Mouse (Mus musculus) heart, adult 11 months (tissue): Measurements from ENCODE around the gene Zfp280d.

Experiments
- DNase-seq: peaks from one replicate; pipeline ENCODE4 v3.0.0; 2022

Zfp280d gene

GRCm38 (mm10) chr9:72374996-72375395, 100.3 kb downstream of the Zfp280d start:
- DNase-seq: no peak

GRCm38 (mm10) chr9:72375639-72376038, 101.0 kb downstream of the Zfp280d start:
- no peak for DNase-seq

DNA sequence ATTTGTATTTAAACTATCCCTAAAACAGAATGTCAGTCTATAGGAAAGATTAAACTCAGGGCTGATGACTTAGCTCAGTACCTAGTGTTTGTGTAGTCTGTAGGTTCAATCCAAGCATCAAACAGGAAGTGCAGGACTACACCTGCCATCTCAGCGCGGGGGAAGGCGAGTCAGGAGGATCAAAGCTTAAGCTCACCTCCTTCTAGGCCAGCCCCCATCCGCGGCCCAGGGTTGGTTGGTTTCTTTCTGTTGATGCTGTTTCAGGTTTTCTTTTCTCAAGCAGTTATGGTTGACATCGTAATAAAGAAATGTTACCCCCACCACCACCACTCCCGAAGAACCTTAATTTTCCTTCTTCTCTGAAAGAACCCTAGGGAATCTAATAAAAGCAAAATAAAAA, 111.1 kb downstream of the Zfp280d start:
- no peak for DNase-seq

DNA sequence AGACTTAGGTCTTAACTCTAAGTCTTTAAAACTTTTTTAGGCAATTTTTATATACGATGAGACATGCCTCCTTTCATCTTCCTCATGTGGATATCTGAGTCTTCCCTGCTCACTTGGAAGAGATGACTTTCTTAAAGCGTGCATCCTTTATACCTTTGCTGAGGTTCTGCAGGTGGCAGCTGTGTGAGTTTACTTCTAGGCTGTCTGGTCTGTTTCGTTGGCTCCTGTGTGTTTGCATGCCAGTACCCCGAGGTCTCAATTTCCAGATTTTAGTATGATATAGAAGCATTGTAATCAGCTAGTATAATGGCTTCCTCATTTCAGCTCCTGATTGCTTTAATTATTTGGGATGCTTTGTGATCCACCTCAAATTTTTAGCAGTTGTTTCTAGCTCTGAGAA, 114.3 kb downstream of the Zfp280d start:
- DNase-seq: no peak

DNA sequence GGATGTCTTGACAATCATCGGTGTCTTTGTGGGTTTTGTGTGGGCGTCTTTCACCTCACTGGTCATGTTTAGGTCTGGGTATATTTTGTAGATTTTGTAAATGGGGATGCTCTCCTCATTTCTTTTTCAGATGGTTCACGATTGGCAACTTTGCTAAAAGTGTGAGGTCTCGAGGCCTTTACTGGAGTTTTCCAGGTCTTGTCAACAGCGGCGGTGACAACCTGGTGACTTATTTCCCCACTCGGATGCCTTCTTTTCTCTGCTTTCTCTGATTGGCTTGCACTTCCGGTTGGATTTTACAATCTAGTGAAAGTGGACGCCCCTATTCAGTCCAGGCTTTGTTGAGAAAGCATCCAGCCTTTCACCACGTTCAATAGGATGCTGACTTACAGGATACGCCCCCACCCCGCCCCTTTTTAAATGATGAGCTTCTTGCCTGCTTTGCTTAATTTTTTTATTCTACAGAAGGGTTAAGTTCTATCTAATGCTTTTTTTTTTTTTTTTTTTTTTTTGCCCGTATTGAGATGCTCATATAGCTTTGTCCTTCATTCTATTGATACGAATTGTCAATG, 114.9 kb downstream of the Zfp280d start:
- no peak for DNase-seq

- no peak for DNase-seq
Observed at GRCm38 (mm10) chr9:72390321-72391077, 115.8 kb downstream of the Zfp280d start.

GRCm38 (mm10) chr9:72392686-72393085, 118.0 kb downstream of the Zfp280d start:
- DNase-seq: no peak

DNA sequence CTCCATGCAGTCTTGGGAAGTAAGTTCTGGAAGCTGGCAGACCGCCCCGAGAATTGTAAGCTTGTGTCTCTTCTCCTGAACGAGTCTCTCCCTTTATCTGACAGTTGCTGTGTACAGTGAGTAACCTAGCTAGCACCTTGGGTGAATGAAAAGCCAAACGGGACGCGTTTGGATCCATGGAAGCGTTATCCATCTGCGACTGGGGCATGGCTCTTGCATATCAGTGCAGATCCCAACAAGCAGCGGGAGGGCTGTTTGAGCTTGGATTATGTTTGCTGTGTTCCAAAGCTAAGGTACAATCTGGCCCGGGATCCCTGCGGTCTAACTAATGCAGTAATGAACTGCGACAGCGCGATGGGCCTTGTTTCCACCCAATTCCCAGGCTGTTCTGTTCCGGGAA, 118.6 kb downstream of the Zfp280d start:
- no peak for DNase-seq

- DNase-seq: no peak
Observed at GRCm38 (mm10) chr9:72393869-72394341, 119.2 kb downstream of the Zfp280d start.

DNA sequence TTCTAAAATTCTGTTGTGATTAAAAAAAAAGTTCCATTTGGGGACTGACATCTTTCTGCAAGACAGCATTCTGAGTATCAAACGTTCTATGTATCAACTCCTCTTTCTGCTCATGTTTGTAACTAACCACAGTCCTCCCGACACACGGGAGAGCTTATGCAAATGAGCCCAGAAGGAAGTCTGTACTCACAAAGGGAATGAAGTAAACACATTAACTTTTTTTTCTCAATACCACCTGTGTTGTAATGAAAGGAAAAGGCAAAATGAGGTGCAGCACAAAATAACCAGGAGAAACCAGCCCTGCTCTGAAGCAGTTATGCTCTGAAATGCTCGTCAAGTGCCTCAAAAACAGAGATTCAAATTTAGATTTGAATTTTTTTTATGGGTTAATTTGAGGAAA, 125.5 kb downstream of the Zfp280d start:
- DNase-seq: no peak

- DNase-seq: peak; percentile 23
Observed at GRCm38 (mm10) chr9:72401769-72402168, 127.1 kb downstream of the Zfp280d start.

GRCm38 (mm10) chr9:72403421-72403820, 128.8 kb downstream of the Zfp280d start:
- peak; percentile 57 for DNase-seq

DNA sequence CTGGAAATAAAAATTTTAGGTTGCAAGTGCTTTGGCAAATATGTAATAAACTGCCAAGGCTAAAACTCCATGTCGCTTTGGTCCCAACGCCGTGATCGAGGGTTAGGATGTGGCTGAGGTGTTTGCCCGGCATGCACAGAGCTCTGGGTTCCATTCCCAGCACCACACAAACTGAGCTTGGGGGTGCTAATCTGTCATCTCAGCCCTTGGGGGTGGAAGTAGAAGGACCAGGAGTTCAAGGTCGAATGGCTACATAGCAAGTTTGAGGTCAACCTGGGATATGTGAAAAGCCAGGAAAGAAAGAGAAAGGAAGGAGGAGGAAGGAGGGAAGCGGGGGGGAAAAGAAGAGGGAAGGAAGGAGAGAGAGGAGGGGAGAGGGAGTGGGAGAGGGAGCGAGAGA, 129.8 kb downstream of the Zfp280d start:
- peak; percentile 78 for DNase-seq

- peak; percentile 88 for DNase-seq
Observed at GRCm38 (mm10) chr9:72404934-72405333, 130.3 kb downstream of the Zfp280d start.

DNA sequence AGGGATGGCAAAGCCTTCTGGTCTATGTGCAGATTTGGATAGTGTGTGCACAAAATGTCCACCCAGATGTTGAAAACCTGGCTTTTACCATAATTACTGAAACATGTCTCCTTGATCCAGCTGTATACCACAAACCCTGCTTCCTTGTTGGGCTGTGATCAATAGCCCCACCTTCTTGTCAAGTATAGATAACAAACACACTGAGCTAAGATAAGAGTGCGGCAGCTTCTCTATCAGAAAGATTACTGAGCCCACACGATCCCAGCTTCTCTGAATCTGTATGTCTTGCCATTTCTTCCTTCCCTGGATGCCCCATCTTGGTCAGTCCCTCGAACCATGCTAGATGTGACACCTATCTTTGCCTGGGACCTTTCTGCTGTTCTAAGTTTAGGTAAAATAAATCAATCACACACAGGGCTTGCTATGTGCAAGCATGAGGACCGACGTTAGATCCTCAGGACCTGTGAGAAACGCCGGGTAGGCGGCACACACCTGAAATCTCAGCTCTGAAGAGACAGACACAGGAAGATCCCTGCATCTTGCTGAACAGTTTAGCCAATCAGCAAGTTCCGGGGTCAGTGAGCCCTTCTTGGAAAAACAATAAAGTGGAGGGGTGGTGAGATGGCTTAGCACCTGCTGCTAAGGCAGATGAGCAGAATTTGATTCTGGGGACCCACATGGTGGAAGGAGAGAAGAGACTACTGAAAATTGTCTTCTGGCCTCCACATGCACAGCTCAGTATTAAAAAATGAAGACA, 131.4 kb downstream of the Zfp280d start:
- DNase-seq: peak; percentile 31

DNA sequence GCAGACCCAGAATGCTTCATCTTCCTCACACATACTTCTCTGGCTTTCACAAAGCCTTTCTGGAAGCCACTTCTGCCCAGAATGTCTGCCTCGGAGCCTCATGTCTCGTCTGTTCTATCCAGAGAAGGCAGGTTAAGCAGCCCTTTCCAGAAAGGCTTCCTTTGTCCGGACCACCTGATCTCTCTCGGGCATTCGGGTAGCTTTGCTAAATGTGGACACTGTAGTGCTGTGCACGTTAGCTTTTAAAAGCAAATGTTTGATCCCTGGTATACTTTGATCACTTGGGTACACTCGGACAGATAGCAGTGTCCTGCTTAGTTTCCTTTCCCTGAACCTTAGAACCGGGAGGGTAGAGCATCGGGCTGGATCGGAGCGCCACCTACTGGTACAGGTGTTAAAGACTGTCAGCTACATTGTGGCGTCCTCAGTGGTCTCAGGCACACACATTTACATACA, 133.5 kb downstream of the Zfp280d start:
- DNase-seq: peak; percentile 91

GRCm38 (mm10) chr9:72409381-72410225, 134.9 kb downstream of the Zfp280d start:
- DNase-seq: peak; percentile 72

GRCm38 (mm10) chr9:72411746-72412145, 137.1 kb downstream of the Zfp280d start:
- DNase-seq: peak; percentile 64
